Mouse (Mus musculus) embryonic facial prominence, embryonic 11.5 days (tissue): ENCODE measurements around the gene Veph1. TPM values are rescaled to one million over a fixed set of nuclear protein-coding genes. Genes with fewer than 3 reads are reported as not detected.

Experiments used
- ATAC-seq: fragments of 200-750 bp; cut with Nextera tagmentation; replicated peaks from 2 replicates; pipeline ENCODE4 v1.8.0; 2017; ENCODE audit warnings: low read depth; ENCODE audit not compliant: insufficient number of reproducible peaks, low FRiP score, low TSS enrichment
- DNase-seq: peaks from one replicate; pipeline ENCODE4 v3.0.0-alpha.2; 2015; ENCODE audit warnings: low spot score
- H3K27ac ChIP-seq: fragments of 300-500 bp; sonication (generic); replicated peaks from 2 replicates; pipeline ENCODE4 v1.5.1; 2014; ENCODE audit warnings: mild to moderate bottlenecking, low read depth, low read length, control low read depth
- H3K27me3 ChIP-seq: fragments of 300-500 bp; sonication (generic); 2 replicates; pipeline ENCODE4 v1.6.1; 2014; ENCODE audit warnings: mild to moderate bottlenecking, low read length, moderate library complexity, mixed read lengths; ENCODE audit not compliant: control insufficient read depth, insufficient read depth
- H3K36me3 ChIP-seq: fragments of 300-500 bp; sonication (generic); replicated peaks from 2 replicates; pipeline ENCODE4 v1.6.1; 2014; ENCODE audit warnings: low read depth, mild to moderate bottlenecking, low read length, moderate library complexity, mixed read lengths; ENCODE audit not compliant: control insufficient read depth, insufficient read depth
- H3K4me1 ChIP-seq: fragments of 300-500 bp; sonication (generic); 2 replicates; pipeline ENCODE4 v1.6.1; 2014; ENCODE audit warnings: low read length, mixed read lengths; ENCODE audit not compliant: control insufficient read depth, insufficient read depth
- H3K4me2 ChIP-seq: fragments of 300-500 bp; sonication (generic); 2 replicates; pipeline ENCODE4 v1.6.1; 2014; ENCODE audit warnings: low read depth, mild to moderate bottlenecking, control low read depth, low read length, moderate library complexity
- H3K4me3 ChIP-seq: fragments of 300-500 bp; sonication (generic); 2 replicates; pipeline ENCODE4 v1.5.1; 2014; ENCODE audit warnings: low read depth, low read length, control low read depth
- H3K9ac ChIP-seq: fragments of 300-500 bp; sonication (generic); replicated peaks from 2 replicates; pipeline ENCODE4 v1.6.1; 2014; ENCODE audit warnings: mild to moderate bottlenecking, control low read depth, low read length
- H3K9me3 ChIP-seq: fragments of 300-500 bp; sonication (generic); replicated peaks from 2 replicates; pipeline ENCODE4 v1.6.1; 2016; ENCODE audit warnings: mild to moderate bottlenecking, low read length, inconsistent platforms, mixed read lengths; ENCODE audit not compliant: control insufficient read depth
- WGBS: fragments of 180-500 bp; shearing (Covaris S2); extraction: QIAGEN DNeasy Blood & Tissue Kit; methylation state at CpG from one replicate; pipeline ENCODE4 v1.1.7; 2014; 5-methylcytosine and 5-hydroxymethylcytosine counted together
- polyA plus RNA-seq: library from polyadenylated mRNA; unstranded; fragments of >200 nt; fragmentation: Nextera tagmentation; extraction: Ambion mirVana; gene quantifications from 2 replicates; pipeline ENCODE4 v1.2.1, GENCODE M21; 2014

Gene Veph1
- polyA plus RNA-seq, 1 experiment from 2014 or later: 5.5 TPM

GRCm38 (mm10) chr3:66083407-66083806 is 213.2 kb downstream of the Veph1 start:
- Histone ChIP-seq H3K27me3 (no peaks in the 10 kb centered on the region), H3K4me1 (no peaks in the 10 kb centered on the region), H3K4me3 (no peak overlapping the region), H3K9ac (no peak overlapping the region), H3K9me3 (no peaks in the 10 kb centered on the region), H3K4me2 (no peak overlapping the region), H3K36me3 (no peaks in the 10 kb centered on the region), H3K27ac (no peak overlapping the region)
- DNase-seq (no peak), ATAC-seq (no peak)
- WGBS: 70% methylated on average over 5 of the region's 5 CpGs

GRCm38 (mm10) chr3:66082975-66083374 is 213.7 kb downstream of the Veph1 start:
- DNase-seq: no peak
- Histone ChIP-seq H3K4me3 (no peak overlapping the region), H3K4me2 (no peak overlapping the region), H3K9ac (no peak overlapping the region), H3K27ac (no peak overlapping the region), H3K36me3 (no peaks in the 10 kb centered on the region), H3K9me3 (no peaks in the 10 kb centered on the region), H3K4me1 (no peaks in the 10 kb centered on the region), H3K27me3 (no peaks in the 10 kb centered on the region)
- ATAC-seq: no peak
- WGBS: 91% methylated on average over 4 of the region's 4 CpGs

- Histone ChIP-seq H3K9me3 (no peaks in the 10 kb centered on the region), H3K4me1 (no peaks in the 10 kb centered on the region), H3K27ac (no peak overlapping the region), H3K9ac (no peak overlapping the region), H3K36me3 (no peaks in the 10 kb centered on the region), H3K4me3 (no peak overlapping the region), H3K4me2 (no peak overlapping the region), H3K27me3 (no peaks in the 10 kb centered on the region)
- DNase-seq: no peak
- 52% methylated on average over 3 of the region's 3 CpGs for WGBS
- no peak for ATAC-seq
These were observed 215.3 kb downstream of the Veph1 start for GRCm38 (mm10) chr3:66081363-66081736.

- no peak for ATAC-seq
- Histone ChIP-seq H3K9ac (no peak overlapping the region), H3K27me3 (no peaks in the 10 kb centered on the region), H3K4me1 (no peaks in the 10 kb centered on the region), H3K4me2 (no peak overlapping the region), H3K4me3 (no peak overlapping the region), H3K9me3 (no peaks in the 10 kb centered on the region), H3K36me3 (no peaks in the 10 kb centered on the region), H3K27ac (no peak overlapping the region)
- DNase-seq: no peak
- WGBS: 59% methylated on average over 4 of the region's 4 CpGs
These were observed 215.8 kb downstream of the Veph1 start for GRCm38 (mm10) chr3:66080631-66081362.

DNA sequence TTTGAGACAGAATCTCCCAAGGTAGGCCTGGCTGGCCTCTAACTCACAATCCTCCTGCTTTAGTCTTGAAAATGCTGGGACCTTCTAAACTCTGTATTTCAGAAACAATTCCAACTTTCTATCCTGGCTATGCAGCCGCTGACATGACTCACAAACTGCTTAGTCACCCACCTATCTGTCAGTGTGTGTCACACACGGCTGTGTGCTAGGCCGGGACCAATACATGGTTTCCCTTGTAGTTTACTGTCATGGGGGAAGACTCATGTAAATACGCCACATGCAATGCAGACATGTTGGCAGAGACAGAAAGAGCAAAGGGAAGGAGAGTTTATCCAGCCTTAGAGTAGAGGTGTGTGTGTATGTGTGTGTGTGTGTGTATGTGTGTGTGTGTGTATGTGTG is 216.8 kb downstream of the Veph1 start:
- no peaks in the 10 kb centered on the region for H3K27me3 ChIP-seq
- H3K4me2 ChIP-seq: no peak overlapping the region
- no peaks in the 10 kb centered on the region for H3K9me3 ChIP-seq
- no peak for ATAC-seq
- no peak for DNase-seq
- no peak overlapping the region for H3K27ac ChIP-seq
- 95% methylated on average over 4 of the region's 4 CpGs for WGBS
- no peaks in the 10 kb centered on the region for H3K36me3 ChIP-seq
- no peaks in the 10 kb centered on the region for H3K4me1 ChIP-seq
- H3K9ac ChIP-seq: no peak overlapping the region
- no peak overlapping the region for H3K4me3 ChIP-seq

DNA sequence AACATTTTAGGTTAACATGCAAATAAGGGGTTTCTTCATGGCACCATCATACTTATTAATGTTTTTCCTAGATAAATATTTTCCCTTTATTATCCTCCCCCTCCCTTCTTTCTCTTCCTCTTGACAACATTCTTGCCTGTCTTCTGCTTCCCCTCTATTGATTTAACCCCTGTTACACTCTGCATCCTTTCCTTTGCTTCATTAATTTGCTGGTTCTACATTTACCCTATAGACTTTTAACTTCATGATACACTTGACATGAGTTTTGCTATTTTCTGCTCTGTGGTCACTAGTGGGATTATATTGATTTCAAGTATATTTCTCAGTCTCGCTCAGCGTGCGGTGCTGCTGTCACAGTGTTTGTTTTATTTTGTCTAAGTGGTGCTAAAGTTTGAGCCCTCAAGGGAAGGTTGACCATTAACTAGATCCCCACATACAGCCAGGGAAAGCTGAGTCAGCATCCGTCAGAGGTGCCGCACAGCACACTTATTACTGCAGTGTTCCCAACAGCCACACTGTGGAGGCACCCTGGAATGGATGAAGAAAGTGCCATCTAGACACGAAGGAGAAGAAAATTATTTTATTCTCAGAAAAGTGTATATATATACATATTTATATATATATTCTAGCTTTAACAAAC is 217.6 kb downstream of the Veph1 start:
- Histone ChIP-seq H3K4me1 (no peaks in the 10 kb centered on the region), H3K4me3 (no peak overlapping the region), H3K36me3 (no peaks in the 10 kb centered on the region), H3K4me2 (no peak overlapping the region), H3K27ac (no peak overlapping the region), H3K9me3 (no peaks in the 10 kb centered on the region), H3K9ac (no peak overlapping the region), H3K27me3 (no peaks in the 10 kb centered on the region)
- DNase-seq (no peak), ATAC-seq (no peak; the same call in 1 of the 2 replicates)
- WGBS: 57% methylated on average over 6 of the region's 6 CpGs

GRCm38 (mm10) chr3:66078026-66078721 is 218.5 kb downstream of the Veph1 start:
- Histone ChIP-seq H3K36me3 (no peaks in the 10 kb centered on the region), H3K9ac (no peak overlapping the region), H3K4me2 (no peak overlapping the region), H3K4me1 (no peaks in the 10 kb centered on the region), H3K9me3 (no peaks in the 10 kb centered on the region), H3K27me3 (no peaks in the 10 kb centered on the region), H3K27ac (no peak overlapping the region), H3K4me3 (no peak overlapping the region)
- DNase-seq (no peak), ATAC-seq (0 out of 2 replicates have a peak, but pooled peaks have one; percentile 44)
- 83% methylated on average over 23 of the region's 23 CpGs for WGBS

DNA sequence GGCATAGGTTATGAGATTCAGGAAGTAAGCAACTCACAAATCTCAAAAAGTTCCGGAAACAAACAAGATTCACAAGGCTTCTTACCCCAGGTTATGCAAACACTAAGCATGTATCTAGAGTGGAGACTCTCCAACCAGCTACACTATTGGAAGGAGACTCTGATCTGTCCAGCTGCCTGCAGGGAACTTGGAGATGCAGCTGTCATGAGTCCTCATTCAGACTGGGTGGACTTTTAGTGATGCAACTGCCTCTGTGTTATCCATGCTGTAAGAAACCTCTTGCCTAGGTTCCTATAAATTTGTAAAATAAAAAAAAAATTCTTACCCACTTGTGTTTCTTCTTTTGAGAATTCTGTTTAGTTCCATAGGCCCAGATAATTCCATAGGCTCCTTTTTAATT is 226.4 kb downstream of the Veph1 start:
- Histone ChIP-seq H3K36me3 (no peaks in the 10 kb centered on the region), H3K9me3 (no peaks in the 10 kb centered on the region), H3K27me3 (no peaks in the 10 kb centered on the region), H3K27ac (no peak overlapping the region), H3K9ac (no peak overlapping the region), H3K4me2 (no peak overlapping the region), H3K4me3 (no peak overlapping the region), H3K4me1 (no peaks in the 10 kb centered on the region)
- DNase-seq: no peak
- no peak for ATAC-seq
- WGBS: 100% methylated on average over 1 of the region's 1 CpGs
